Mouse (Mus musculus): ENCODE results near the gene Arsg.

DNA sequence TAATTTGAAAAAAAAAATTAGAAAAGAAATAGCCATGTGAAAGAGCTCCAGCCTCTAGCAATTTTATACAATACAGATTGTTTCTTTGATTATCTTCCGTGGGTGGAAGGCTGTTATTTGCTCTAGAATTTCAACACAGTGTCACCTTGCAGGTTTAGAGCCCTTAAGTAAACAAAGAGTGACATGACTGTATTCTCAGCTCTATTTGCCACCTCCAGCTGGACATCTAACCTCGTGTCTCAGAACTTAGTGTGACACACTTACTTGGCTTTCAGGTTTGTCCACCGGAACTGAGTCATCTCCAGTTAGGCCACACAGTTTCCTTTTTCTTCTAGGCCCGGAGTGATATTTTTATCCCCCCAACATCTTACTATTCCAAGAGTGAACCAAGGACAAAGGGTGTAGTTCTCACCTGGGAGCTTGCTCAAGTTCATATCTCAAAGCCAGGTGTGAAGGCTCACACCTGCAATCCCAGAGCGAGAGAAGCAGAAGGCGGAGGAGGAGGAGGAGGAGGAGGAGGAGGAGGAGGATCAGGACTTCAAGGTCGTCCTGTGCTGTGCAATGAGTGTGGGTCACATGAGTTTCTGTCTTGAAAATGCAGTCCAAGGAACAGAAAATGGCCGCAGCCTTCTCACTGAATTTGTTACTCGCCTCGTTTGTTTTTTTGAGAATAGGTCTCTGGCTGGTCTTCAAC lies 15.0 kb downstream of the Arsg start:
- TF ChIP-seq GATA1 (IDR thresholded peaks at IDR 0.05; ENCODE audit: borderline replicate concordance, low read length) (no peak), FLI1 (IDR thresholded peaks at IDR 0.05; ENCODE audit: low read length) (no peak)

All from megakaryocyte, embryonic 14.5 days (primary cell).